Mouse (Mus musculus) erythroid progenitor cell, adult 5-6 weeks (primary cell): Measurements from ENCODE around the gene Hdac4. TPM values are rescaled to one million over a fixed set of nuclear protein-coding genes. Genes with fewer than 3 reads are reported as not detected.

ENCODE experiments used
- ATAC-seq: replicated peaks from 2 replicates; pipeline ENCODE4 v1.8.0; 2016; ENCODE audit warnings: moderate number of reproducible peaks, mild to moderate bottlenecking, moderate TSS enrichment, inconsistent platforms; ENCODE audit not compliant: poor library complexity, low FRiP score, severe bottlenecking
- total RNA-seq, 2 experiments: library from RNA; stranded (forward) in 1 of 2; stranded (reverse) in 1 of 2; fragments of 150-400 nt in 1 of 2; fragments of 186-747, 209-891 nt in 1 of 2; gene quantifications; 2 replicates each; pipeline versions ENCODE4 v1.2.3 to v1.2.4; 2015 to 2017; ENCODE audit warnings: low replicate concordance in 2 of 2

Hdac4 gene
- total RNA-seq, 2 experiments from 2014 or later = 3.6 to 6.3 TPM

- ATAC-seq = no peak
These were observed 253.5 kb downstream of the Hdac4 start for GRCm38 (mm10) chr1:91942031-91942430.

- no peak for ATAC-seq
These were observed 254.4 kb downstream of the Hdac4 start for GRCm38 (mm10) chr1:91941094-91941493.

GRCm38 (mm10) chr1:91935171-91935570, 260.3 kb downstream of the Hdac4 start:
- ATAC-seq = no peak

GRCm38 (mm10) chr1:91933681-91934080, 261.8 kb downstream of the Hdac4 start:
- ATAC-seq = no peak

GRCm38 (mm10) chr1:91932221-91932620, 263.3 kb downstream of the Hdac4 start:
- ATAC-seq = no peak

GRCm38 (mm10) chr1:91931786-91932185, 263.7 kb downstream of the Hdac4 start:
- ATAC-seq = no peak

GRCm38 (mm10) chr1:91931196-91931595, 264.3 kb downstream of the Hdac4 start:
- no peak for ATAC-seq

- no peak for ATAC-seq
These were observed 266.4 kb downstream of the Hdac4 start for GRCm38 (mm10) chr1:91929051-91929450.

- ATAC-seq = no peak
These were observed 267.8 kb downstream of the Hdac4 start for GRCm38 (mm10) chr1:91927536-91928315.

GRCm38 (mm10) chr1:91923567-91923966, 271.9 kb downstream of the Hdac4 start:
- ATAC-seq = no peak

- no peak for ATAC-seq
These were observed 273.0 kb downstream of the Hdac4 start for GRCm38 (mm10) chr1:91922235-91923152.

GRCm38 (mm10) chr1:91921702-91922101, 273.8 kb downstream of the Hdac4 start:
- ATAC-seq = no peak

GRCm38 (mm10) chr1:91921279-91921678, 274.2 kb downstream of the Hdac4 start:
- ATAC-seq = no peak

- no peak for ATAC-seq
These were observed 275.4 kb downstream of the Hdac4 start for GRCm38 (mm10) chr1:91920038-91920589.

GRCm38 (mm10) chr1:91918257-91918800, 277.2 kb downstream of the Hdac4 start:
- ATAC-seq = no peak

GRCm38 (mm10) chr1:91917596-91917995, 277.9 kb downstream of the Hdac4 start:
- no peak for ATAC-seq

GRCm38 (mm10) chr1:91915961-91916360, 279.5 kb downstream of the Hdac4 start:
- ATAC-seq = no peak

- ATAC-seq = no peak
These were observed 280.9 kb downstream of the Hdac4 start for GRCm38 (mm10) chr1:91914648-91915047.

GRCm38 (mm10) chr1:91913850-91914249, 281.6 kb downstream of the Hdac4 start:
- no peak for ATAC-seq
